Mouse (Mus musculus) olfactory bulb, adult 2 months (tissue): ENCODE results near the gene Slc24a4.

Experiments
- CTCF ChIP-seq: fragments of 200-500 bp; IDR thresholded peaks from 2 replicates; pipeline ENCODE4 v1.5.1; 2012; ENCODE audit warnings: low read depth, mild to moderate bottlenecking, low read length, moderate library complexity; ENCODE audit not compliant: insufficient read depth
- POLR2A ChIP-seq: fragments of 200-500 bp; IDR thresholded peaks from 2 replicates; pipeline ENCODE4 v1.6.1; 2012; ENCODE audit warnings: mild to moderate bottlenecking, low read depth, low read length, moderate library complexity; ENCODE audit not compliant: insufficient read depth

- no peak for TF ChIP-seq POLR2A
- no peak for TF ChIP-seq CTCF
Observed at GRCm38 (mm10) chr12:102287904-102288602, 159.5 kb downstream of the Slc24a4 start.
